Mouse (Mus musculus) myocyte (in vitro differentiated cells): ENCODE results near the gene Isx. TPM values are rescaled to one million over a fixed set of nuclear protein-coding genes. Genes with fewer than 3 reads are reported as not detected.

Experiments used
- H3K27me3 ChIP-seq: one replicate; pipeline ENCODE4 v1.6.1; 2011; ENCODE audit not compliant: control insufficient read depth, insufficient read depth, insufficient read length
- H3K36me3 ChIP-seq: one replicate; pipeline ENCODE4 v1.6.1; 2011; ENCODE audit not compliant: control insufficient read depth, insufficient read depth
- H3K4me2 ChIP-seq: one replicate; pipeline ENCODE4 v1.6.1; 2011; ENCODE audit warnings: low read depth, control low read depth
- H3K4me3 ChIP-seq: one replicate; pipeline ENCODE4 v1.5.1; 2011; ENCODE audit warnings: mild to moderate bottlenecking, control low read depth, moderate library complexity
- H3K79me2 ChIP-seq: one replicate; pipeline ENCODE4 v1.6.1; 2011; ENCODE audit not compliant: control insufficient read depth, insufficient read depth
- H3ac ChIP-seq: one replicate; pipeline ENCODE4 v1.6.1; 2011; ENCODE audit not compliant: control insufficient read depth, insufficient read length
- CEBPB ChIP-seq: IDR thresholded peaks from 2 replicates; pipeline ENCODE4 v1.6.1; 2011; ENCODE audit warnings: mild to moderate bottlenecking, moderate library complexity; ENCODE audit not compliant: poor library complexity, insufficient read depth, severe bottlenecking
- E2F4 ChIP-seq: IDR thresholded peaks from one replicate; pipeline ENCODE4 v1.6.1; 2011; ENCODE audit warnings: mild to moderate bottlenecking, control low read depth, moderate library complexity; ENCODE audit not compliant: insufficient read depth
- MAX ChIP-seq: IDR thresholded peaks from one replicate; pipeline ENCODE4 v1.6.1; 2011; ENCODE audit warnings: low read depth, mild to moderate bottlenecking, control low read depth
- MYOD1 ChIP-seq, 3 experiments: IDR thresholded peaks; one replicate each; pipeline ENCODE4 v1.6.1; 2011; ENCODE audit warnings: control low read depth in 2 of 3, low read depth in 2 of 3, mild to moderate bottlenecking in 2 of 3, moderate library complexity in 1 of 3; ENCODE audit not compliant: insufficient read length in 2 of 3, control insufficient read depth in 1 of 3
- MYOG ChIP-seq, 3 experiments: IDR thresholded peaks; one replicate each; pipeline ENCODE4 v1.6.1; 2011; ENCODE audit warnings: control low read depth in 2 of 3, low read depth in 2 of 3, mild to moderate bottlenecking in 2 of 3; ENCODE audit not compliant: insufficient read length in 2 of 3, control insufficient read depth in 1 of 3, insufficient read depth in 1 of 3
- POLR2A ChIP-seq: IDR thresholded peaks from one replicate; pipeline ENCODE4 v1.6.1; 2011; ENCODE audit warnings: low read depth, mild to moderate bottlenecking, control low read depth, moderate library complexity; ENCODE audit not compliant: insufficient read length
- POLR2AphosphoS2 ChIP-seq: IDR thresholded peaks from one replicate; pipeline ENCODE4 v1.6.1; 2011; ENCODE audit warnings: low read depth, control low read depth; ENCODE audit not compliant: insufficient read length
- REST ChIP-seq: IDR thresholded peaks from one replicate; pipeline ENCODE4 v1.6.1; 2011; ENCODE audit warnings: mild to moderate bottlenecking, control low read depth, moderate library complexity; ENCODE audit not compliant: insufficient read depth, insufficient read length
- SRF ChIP-seq: IDR thresholded peaks from one replicate; pipeline ENCODE4 v1.6.1; 2011; ENCODE audit warnings: low read depth; ENCODE audit not compliant: control insufficient read depth, insufficient read length
- TCF12 ChIP-seq: IDR thresholded peaks from one replicate; pipeline ENCODE4 v1.6.1; 2011; ENCODE audit warnings: mild to moderate bottlenecking, control low read depth; ENCODE audit not compliant: poor library complexity, insufficient read depth, severe bottlenecking
- TCF3 ChIP-seq: IDR thresholded peaks from one replicate; pipeline ENCODE4 v1.6.1; 2011; ENCODE audit warnings: low read depth, control low read depth; ENCODE audit not compliant: insufficient read length
- USF1 ChIP-seq: IDR thresholded peaks from one replicate; pipeline ENCODE4 v1.6.1; 2011; ENCODE audit warnings: low read depth, mild to moderate bottlenecking, control low read depth, moderate library complexity
- polyA plus RNA-seq: library from polyadenylated mRNA; unstranded; fragments of >200 nt; fragmentation: generic; extraction: Trizol; gene quantifications from one replicate; pipeline ENCODE4 v1.2.1, GENCODE M21; 2012; ENCODE audit warnings: missing spikeins

Isx gene
- polyA plus RNA-seq, 1 experiment: 0.05 TPM

DNA sequence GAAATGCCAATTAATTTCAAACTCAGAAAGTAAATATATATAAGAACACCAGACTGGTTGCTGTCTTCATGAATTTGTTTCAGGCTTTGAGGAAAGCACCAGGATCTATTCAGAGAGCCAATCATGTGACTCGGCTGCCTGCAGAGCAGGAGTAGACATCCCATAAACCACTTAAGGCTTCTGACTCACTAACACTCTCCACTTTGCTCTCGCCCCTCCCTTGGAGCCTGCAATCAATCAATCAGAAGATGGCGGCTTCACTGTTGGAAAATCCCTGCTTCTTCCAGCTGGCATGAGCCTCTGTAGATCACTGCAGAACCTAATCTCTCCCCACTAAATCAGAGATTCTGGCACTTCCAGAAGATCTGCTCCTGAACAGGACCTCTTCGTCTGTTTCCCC, 1.3 kb upstream of the Isx start:
- Histone ChIP-seq H3K27me3 (no peaks in the 10 kb centered on the region), H3K4me3 (no peak overlapping the region), H3K36me3 (no peaks in the 10 kb centered on the region), H3K4me2 (no peak overlapping the region), H3K79me2 (no peaks in the 10 kb centered on the region), H3ac (no peak overlapping the region)
- TF ChIP-seq E2F4: no peak
- no peak for TF ChIP-seq MYOG (IDR thresholded peaks at IDR 0.05; ENCODE audit: control insufficient read depth in 1 of 3, insufficient read depth in 1 of 3, insufficient read length in 2 of 3, low read depth in 2 of 3)
- no peak for TF ChIP-seq MAX
- TF ChIP-seq REST: no peak
- TF ChIP-seq SRF: no peak
- no peak for TF ChIP-seq TCF12
- no peak for TF ChIP-seq CEBPB
- TF ChIP-seq USF1: no peak
- TF ChIP-seq MYOD1 (IDR thresholded peaks at IDR 0.05; ENCODE audit: control insufficient read depth in 1 of 3, insufficient read length in 2 of 3, low read depth in 2 of 3): no peak
- TF ChIP-seq POLR2AphosphoS2: no peak
- no peak for TF ChIP-seq TCF3
- no peak for TF ChIP-seq POLR2A

DNA sequence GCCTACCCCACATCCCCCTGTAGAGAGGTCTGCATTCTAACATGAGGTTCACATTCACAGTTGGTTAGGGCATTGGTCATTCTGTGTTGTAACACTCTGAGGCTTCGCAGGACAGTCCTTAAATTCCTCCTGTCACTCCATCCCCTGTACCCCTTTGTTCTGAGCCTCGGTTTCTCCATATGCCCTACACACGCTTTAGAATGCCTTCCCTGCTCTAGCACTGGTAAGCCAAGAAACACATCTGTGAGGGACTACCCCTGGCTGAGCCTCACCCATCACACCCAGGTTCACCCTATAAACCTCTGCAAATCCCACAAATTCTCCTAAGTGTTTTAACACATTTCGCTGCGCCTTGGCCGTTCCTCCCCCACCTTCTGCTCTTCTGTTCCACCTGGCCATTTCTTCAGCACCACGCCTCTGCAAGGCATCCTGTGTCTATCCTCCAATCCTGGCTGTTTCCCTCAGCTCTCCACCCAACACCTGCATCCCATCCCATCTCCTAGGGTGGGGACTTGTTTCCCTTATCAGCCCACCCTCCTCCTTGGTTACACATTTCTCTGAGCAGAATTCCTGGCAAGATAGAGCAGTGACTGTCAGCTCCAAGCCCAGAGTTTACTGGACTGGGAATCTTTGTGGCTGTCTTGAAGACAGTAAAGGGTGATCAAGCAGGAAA, 686 bp upstream of the Isx start:
- Histone ChIP-seq H3K79me2 (no peaks in the 10 kb centered on the region), H3K4me2 (no peak overlapping the region), H3K36me3 (no peaks in the 10 kb centered on the region), H3K4me3 (no peak overlapping the region), H3ac (no peak overlapping the region), H3K27me3 (no peaks in the 10 kb centered on the region)
- TF ChIP-seq TCF3 (no peak), MAX (no peak), TCF12 (no peak), POLR2AphosphoS2 (no peak), MYOD1 (IDR thresholded peaks at IDR 0.05; ENCODE audit: control insufficient read depth in 1 of 3, insufficient read length in 2 of 3, low read depth in 2 of 3) (no peak), CEBPB (no peak), USF1 (no peak), SRF (no peak), E2F4 (no peak), MYOG (IDR thresholded peaks at IDR 0.05; ENCODE audit: control insufficient read depth in 1 of 3, insufficient read depth in 1 of 3, insufficient read length in 2 of 3, low read depth in 2 of 3) (no peak), REST (no peak)

DNA sequence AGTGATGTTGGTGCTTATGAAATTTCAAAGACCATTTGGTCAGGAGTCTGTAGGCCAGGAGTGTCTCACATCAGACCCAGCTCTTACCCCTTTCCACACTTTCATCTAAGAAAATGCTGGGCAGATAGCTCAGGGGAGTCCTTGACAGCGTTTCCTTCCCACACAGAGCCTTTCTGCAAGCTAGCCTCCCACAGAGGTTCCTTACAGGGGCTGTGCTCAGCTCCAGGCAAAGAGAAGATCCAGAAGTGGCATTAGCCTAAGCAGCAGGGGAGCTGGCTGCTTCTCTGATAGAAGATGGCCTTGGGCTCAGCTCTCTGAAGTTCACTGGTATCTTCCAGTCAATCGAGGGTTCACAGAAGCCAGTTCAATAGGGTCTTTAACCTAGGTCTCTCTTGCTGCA, 1.6 kb downstream of the Isx start:
- no peaks in the 10 kb centered on the region for H3K79me2 ChIP-seq
- no peak overlapping the region for H3K4me3 ChIP-seq
- TF ChIP-seq CEBPB (no peak), MYOD1 (IDR thresholded peaks at IDR 0.05; ENCODE audit: control insufficient read depth in 1 of 3, insufficient read length in 2 of 3, low read depth in 2 of 3) (no peak), USF1 (no peak), POLR2A (no peak), POLR2AphosphoS2 (no peak), SRF (no peak), REST (no peak), MYOG (IDR thresholded peaks at IDR 0.05; ENCODE audit: control insufficient read depth in 1 of 3, insufficient read depth in 1 of 3, insufficient read length in 2 of 3, low read depth in 2 of 3) (no peak), MAX (no peak), TCF3 (no peak), TCF12 (no peak), E2F4 (no peak)
- no peaks in the 10 kb centered on the region for H3K36me3 ChIP-seq
- H3K27me3 ChIP-seq: no peaks in the 10 kb centered on the region
- no peak overlapping the region for H3K4me2 ChIP-seq
- H3ac ChIP-seq: no peak overlapping the region

DNA sequence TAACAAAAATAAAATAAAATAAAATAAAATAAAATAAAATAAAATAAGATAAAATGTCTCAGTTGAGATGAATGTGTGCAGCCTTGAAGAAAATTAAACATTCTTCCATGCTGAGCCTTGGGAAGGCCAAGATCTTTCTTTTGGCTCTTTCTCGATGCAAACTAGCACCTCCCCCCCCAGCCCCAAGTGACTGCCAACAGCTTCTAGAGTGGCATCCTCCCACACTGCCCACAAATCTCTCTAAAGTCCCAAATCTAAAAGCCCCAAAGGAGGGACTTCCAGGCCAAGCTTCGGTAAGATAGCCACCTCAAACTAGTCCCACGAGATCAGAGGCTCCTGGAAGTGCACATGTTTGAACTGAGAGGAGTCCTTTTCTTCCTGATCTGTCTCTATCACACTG, 5.7 kb downstream of the Isx start:
- Histone ChIP-seq H3K4me3 (no peak overlapping the region), H3K36me3 (no peaks in the 10 kb centered on the region), H3K79me2 (no peaks in the 10 kb centered on the region), H3K27me3 (no peaks in the 10 kb centered on the region), H3ac (no peak overlapping the region), H3K4me2 (no peak overlapping the region)
- TF ChIP-seq TCF12: no peak
- no peak for TF ChIP-seq SRF
- TF ChIP-seq POLR2A: no peak
- TF ChIP-seq TCF3: no peak
- TF ChIP-seq POLR2AphosphoS2: no peak
- TF ChIP-seq REST: no peak
- TF ChIP-seq USF1: no peak
- TF ChIP-seq MAX: no peak
- TF ChIP-seq E2F4: no peak
- no peak for TF ChIP-seq CEBPB
- no peak for TF ChIP-seq MYOG (IDR thresholded peaks at IDR 0.05; ENCODE audit: control insufficient read depth in 1 of 3, insufficient read depth in 1 of 3, insufficient read length in 2 of 3, low read depth in 2 of 3)
- no peak for TF ChIP-seq MYOD1 (IDR thresholded peaks at IDR 0.05; ENCODE audit: control insufficient read depth in 1 of 3, insufficient read length in 2 of 3, low read depth in 2 of 3)
